Mouse (Mus musculus) neural tube, embryonic 11.5 days (tissue): ENCODE data around the gene Ivl. TPM values are rescaled to one million over a fixed set of nuclear protein-coding genes. Genes with fewer than 3 reads are reported as not detected.

Source experiments
- ATAC-seq: fragments of 200-750 bp; cut with Nextera tagmentation; 2 replicates; pipeline ENCODE4 v1.8.0; 2017; ENCODE audit warnings: moderate number of reproducible peaks, mild to moderate bottlenecking, moderate TSS enrichment, moderate library complexity; ENCODE audit not compliant: insufficient read depth, low FRiP score, low TSS enrichment
- DNase-seq: peaks from one replicate; pipeline ENCODE4 v3.0.0-alpha.2; 2015; ENCODE audit warnings: low spot score
- H3K27ac ChIP-seq: fragments of 300-500 bp; sonication (generic); 2 replicates; pipeline ENCODE4 v1.5.1; 2014; ENCODE audit warnings: low read depth, mild to moderate bottlenecking, low read length
- H3K27me3 ChIP-seq: fragments of 300-500 bp; sonication (generic); 2 replicates; pipeline ENCODE4 v1.6.1; 2014; ENCODE audit warnings: mild to moderate bottlenecking, low read length, mixed read lengths; ENCODE audit not compliant: control insufficient read depth, insufficient read depth
- H3K36me3 ChIP-seq: fragments of 300-500 bp; sonication (generic); 2 replicates; pipeline ENCODE4 v1.6.1; 2014; ENCODE audit warnings: mild to moderate bottlenecking, low read length, moderate library complexity, mixed read lengths; ENCODE audit not compliant: control insufficient read depth, insufficient read depth
- H3K4me1 ChIP-seq: fragments of 300-500 bp; sonication (generic); 2 replicates; pipeline ENCODE4 v1.6.1; 2014; ENCODE audit warnings: low read length, mixed read lengths; ENCODE audit not compliant: control insufficient read depth, insufficient read depth
- H3K4me2 ChIP-seq: fragments of 300-500 bp; sonication (generic); 2 replicates; pipeline ENCODE4 v1.6.1; 2014; ENCODE audit warnings: low read depth, mild to moderate bottlenecking, moderate library complexity
- H3K4me3 ChIP-seq: fragments of 300-500 bp; sonication (generic); 2 replicates; pipeline ENCODE4 v1.5.1; 2014; ENCODE audit warnings: low read depth, low read length
- H3K9ac ChIP-seq: fragments of 300-500 bp; sonication (generic); 2 replicates; pipeline ENCODE4 v1.6.1; 2014; ENCODE audit warnings: mild to moderate bottlenecking, low read length
- H3K9me3 ChIP-seq: fragments of 300-500 bp; sonication (generic); 2 replicates; pipeline ENCODE4 v1.6.1; 2016; ENCODE audit warnings: low read length; ENCODE audit not compliant: control insufficient read depth
- WGBS: fragments of 180-500 bp; shearing (Covaris S2); extraction: QIAGEN DNeasy Blood & Tissue Kit; methylation state at CpG from one replicate; pipeline ENCODE4 v1.1.7; 2014; 5-methylcytosine and 5-hydroxymethylcytosine counted together
- polyA plus RNA-seq: library from polyadenylated mRNA; unstranded; fragments of >200 nt; fragmentation: Nextera tagmentation; extraction: Ambion mirVana; gene quantifications from 2 replicates; pipeline ENCODE4 v1.2.1, GENCODE M21; 2014

The Ivl gene
- polyA plus RNA-seq: not detected in 2 replicates

DNA sequence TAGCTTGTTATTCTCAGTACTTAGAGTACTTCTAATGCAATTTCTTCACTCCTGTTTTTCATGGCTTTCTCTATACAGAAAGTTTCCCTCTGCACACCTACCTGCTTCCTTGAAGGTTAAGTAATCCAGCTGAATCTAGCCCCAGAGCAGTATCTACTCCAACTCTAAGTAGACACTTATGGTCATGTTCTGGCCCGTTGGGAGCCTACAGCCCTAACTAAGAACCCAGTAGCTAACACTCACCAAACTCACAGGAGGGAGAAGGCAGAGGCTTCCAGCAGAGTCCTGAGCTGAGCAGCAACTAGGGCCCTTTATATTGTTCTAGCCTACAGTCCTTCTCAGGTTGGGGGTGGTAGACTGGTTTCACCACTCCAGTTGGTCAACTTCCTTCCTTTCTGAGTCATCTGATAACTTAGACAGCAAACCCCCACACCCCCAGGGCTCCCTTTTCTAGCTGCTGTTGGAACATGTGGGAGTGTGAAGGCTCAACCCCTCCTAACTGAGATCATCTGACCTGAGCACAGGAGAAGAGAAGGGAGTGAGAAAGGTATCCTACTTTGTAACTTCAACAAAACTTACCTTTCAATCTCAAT is at the start of gene Ivl:
Gene Ivl (minus strand): TSS at position 287 of the 593 bp plus-strand sequence.
- Histone ChIP-seq H3K27me3 (no peaks in the 10 kb centered on the region), H3K36me3 (no peaks in the 10 kb centered on the region), H3K4me2 (no peak within 1 kb of the TSS), H3K9ac (no peak within 1 kb of the TSS), H3K4me3 (no peak within 1 kb of the TSS), H3K27ac (no peak within 1 kb of the TSS), H3K4me1 (no peaks in the 10 kb centered on the region), H3K9me3 (no peaks in the 10 kb centered on the region)
- WGBS: 87% methylated on average over 1 of the region's 1 CpGs
- ATAC-seq (no peak), DNase-seq (no peak)

- no peak within 1 kb of the TSS for H3K27ac ChIP-seq
- 87% methylated on average over 2 of the region's 2 CpGs for WGBS
- no peak within 1 kb of the TSS for H3K9ac ChIP-seq
- ATAC-seq (no peak), DNase-seq (no peak)
- no peaks in the 10 kb centered on the region for H3K27me3 ChIP-seq
- H3K9me3 ChIP-seq: no peaks in the 10 kb centered on the region
- H3K4me1 ChIP-seq: no peaks in the 10 kb centered on the region
- H3K36me3 ChIP-seq: no peaks in the 10 kb centered on the region
- no peak within 1 kb of the TSS for H3K4me2 ChIP-seq
- no peak within 1 kb of the TSS for H3K4me3 ChIP-seq
These were observed 48.0 kb upstream of the Ivl start, which contains the start of gene Lce6a for GRCm38 (mm10) chr3:92621560-92621959. Gene Lce6a, minus strand, starts transcription at chr3:92621660.

GRCm38 (mm10) chr3:92609804-92610203 is 36.3 kb upstream of the Ivl start:
- Histone ChIP-seq H3K4me3 (no peak overlapping the region), H3K9me3 (no peaks in the 10 kb centered on the region), H3K9ac (no peak overlapping the region), H3K27me3 (no peaks in the 10 kb centered on the region), H3K4me2 (no peak overlapping the region), H3K27ac (no peak overlapping the region), H3K4me1 (no peaks in the 10 kb centered on the region), H3K36me3 (no peaks in the 10 kb centered on the region)
- DNase-seq: no peak
- 79% methylated on average over 1 of the region's 1 CpGs for WGBS
- no peak for ATAC-seq

- no peak within 1 kb of the TSS for H3K9ac ChIP-seq
- no peaks in the 10 kb centered on the region for H3K36me3 ChIP-seq
- no peaks in the 10 kb centered on the region for H3K9me3 ChIP-seq
- no peaks in the 10 kb centered on the region for H3K4me1 ChIP-seq
- ATAC-seq (no peak), DNase-seq (no peak)
- H3K27ac ChIP-seq: no peak within 1 kb of the TSS
- no peak within 1 kb of the TSS for H3K4me3 ChIP-seq
- H3K4me2 ChIP-seq: no peak within 1 kb of the TSS
- H3K27me3 ChIP-seq: no peaks in the 10 kb centered on the region
These were observed 33.9 kb upstream of the Ivl start, which contains the start of gene 2210017I01Rik for GRCm38 (mm10) chr3:92607392-92607791. Gene 2210017I01Rik, minus strand, starts transcription at chr3:92607492.

DNA sequence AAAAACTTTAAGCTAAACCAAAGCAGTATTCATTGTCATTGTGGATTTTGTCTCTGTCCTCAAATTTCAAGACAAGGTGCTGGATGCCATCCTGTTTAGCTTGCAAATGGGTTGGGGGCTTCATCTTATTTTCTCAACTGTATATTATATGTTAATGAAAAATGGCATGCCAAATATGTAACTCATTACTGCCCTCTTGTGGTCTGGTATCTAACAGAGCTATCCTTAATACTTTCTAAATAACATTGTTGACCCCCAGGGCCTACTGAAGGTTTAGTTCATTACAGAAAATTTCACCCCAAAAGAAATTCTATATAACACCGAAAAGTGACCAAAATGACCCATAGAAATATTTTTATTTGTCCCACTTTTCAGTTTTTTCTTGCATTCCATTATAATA is 28.6 kb upstream of the Ivl start:
- no peak overlapping the region for H3K27ac ChIP-seq
- DNase-seq (no peak), ATAC-seq (no peak)
- no peak overlapping the region for H3K9ac ChIP-seq
- H3K4me2 ChIP-seq: no peak overlapping the region
- no peaks in the 10 kb centered on the region for H3K4me1 ChIP-seq
- no peaks in the 10 kb centered on the region for H3K27me3 ChIP-seq
- H3K9me3 ChIP-seq: 0 out of 2 replicates have a peak, but pooled peaks cover 3% of the 10 kb centered on the region
- no peak overlapping the region for H3K4me3 ChIP-seq
- no peaks in the 10 kb centered on the region for H3K36me3 ChIP-seq
- 40% methylated on average over 1 of the region's 1 CpGs for WGBS

DNA sequence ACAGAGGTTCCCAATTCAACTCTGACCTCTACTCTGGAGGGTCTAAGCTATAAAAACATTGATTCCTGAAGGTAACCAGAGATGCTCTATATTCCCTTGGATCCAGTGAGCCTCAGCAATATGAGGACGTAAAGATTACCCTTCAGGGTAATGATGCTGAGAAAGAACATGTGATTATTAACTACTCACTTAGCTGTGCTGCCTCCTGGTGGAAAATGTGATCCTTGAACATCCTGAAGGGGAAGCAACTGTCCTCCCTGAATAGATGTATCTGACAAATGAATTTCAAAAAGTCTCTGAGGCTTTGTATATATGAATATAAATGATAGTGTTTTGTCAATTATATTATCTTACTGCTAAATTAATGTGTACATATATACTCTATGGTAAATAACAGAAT is 26.9 kb upstream of the Ivl start:
- ATAC-seq (no peak), DNase-seq (no peak)
- WGBS: 35% methylated on average over 1 of the region's 1 CpGs
- H3K9ac ChIP-seq: no peak overlapping the region
- no peak overlapping the region for H3K27ac ChIP-seq
- no peaks in the 10 kb centered on the region for H3K4me1 ChIP-seq
- H3K4me2 ChIP-seq: no peak overlapping the region
- H3K9me3 ChIP-seq: 0 out of 2 replicates have a peak, but pooled peaks cover 3% of the 10 kb centered on the region
- H3K27me3 ChIP-seq: no peaks in the 10 kb centered on the region
- no peaks in the 10 kb centered on the region for H3K36me3 ChIP-seq
- H3K4me3 ChIP-seq: no peak overlapping the region

GRCm38 (mm10) chr3:92599973-92600372 is 26.4 kb upstream of the Ivl start:
- H3K4me2 ChIP-seq: no peak overlapping the region
- no peaks in the 10 kb centered on the region for H3K36me3 ChIP-seq
- H3K9me3 ChIP-seq: 0 out of 2 replicates have a peak, but pooled peaks cover 3% of the 10 kb centered on the region
- H3K27me3 ChIP-seq: no peaks in the 10 kb centered on the region
- no peak overlapping the region for H3K27ac ChIP-seq
- no peak overlapping the region for H3K9ac ChIP-seq
- no peak for DNase-seq
- no peak for ATAC-seq
- no peaks in the 10 kb centered on the region for H3K4me1 ChIP-seq
- no peak overlapping the region for H3K4me3 ChIP-seq

DNA sequence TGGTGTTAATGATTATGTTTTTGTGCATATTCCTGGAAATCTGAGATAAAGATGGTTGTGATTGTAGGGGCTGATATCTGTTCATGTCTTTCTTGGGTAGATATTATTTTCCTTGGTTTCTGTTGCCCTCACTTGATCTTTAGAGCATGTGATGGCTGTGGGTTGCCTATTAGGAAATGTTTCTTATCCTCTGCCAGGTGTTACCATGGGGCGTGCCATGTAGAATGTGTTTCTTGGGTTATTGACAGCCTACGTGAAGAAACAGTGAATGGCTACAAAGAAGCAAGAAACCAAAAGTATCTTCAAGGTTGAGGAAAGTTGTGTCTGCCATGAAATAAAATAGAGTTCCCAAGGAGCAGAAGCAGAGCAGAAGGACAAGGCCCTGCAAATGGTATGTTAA is 24.9 kb upstream of the Ivl start:
- 0 out of 2 replicates have a peak, but pooled peaks cover 3% of the 10 kb centered on the region for H3K9me3 ChIP-seq
- no peak for DNase-seq
- no peak overlapping the region for H3K27ac ChIP-seq
- H3K4me2 ChIP-seq: no peak overlapping the region
- H3K36me3 ChIP-seq: no peaks in the 10 kb centered on the region
- H3K4me1 ChIP-seq: no peaks in the 10 kb centered on the region
- no peaks in the 10 kb centered on the region for H3K27me3 ChIP-seq
- no peak overlapping the region for H3K4me3 ChIP-seq
- 88% methylated on average over 2 of the region's 2 CpGs for WGBS
- no peak overlapping the region for H3K9ac ChIP-seq
- no peak for ATAC-seq

DNA sequence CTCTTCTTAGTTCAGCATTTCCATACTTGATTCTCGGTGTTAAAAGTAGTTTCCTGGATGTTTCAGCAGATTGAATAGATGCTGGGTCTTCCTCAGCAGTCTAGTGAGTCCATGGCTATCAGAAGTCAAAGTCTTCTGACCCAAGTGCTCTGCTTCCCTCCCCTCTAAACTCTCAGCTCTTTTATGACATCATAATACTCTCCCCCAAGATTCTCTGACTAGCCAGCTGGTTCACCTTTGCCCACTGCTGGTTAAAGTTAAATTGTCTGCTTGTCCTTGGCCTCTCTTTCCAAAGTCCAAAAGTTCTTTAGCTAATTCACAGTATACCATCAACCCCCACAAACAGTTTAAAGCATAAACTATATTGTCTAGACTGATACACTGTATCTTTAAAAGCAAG is 15.3 kb upstream of the Ivl start, which contains the start of gene Smcp:
Gene Smcp (minus strand): TSS at position 140 of the 400 bp plus-strand sequence.
- Histone ChIP-seq H3K27ac (no peak within 1 kb of the TSS), H3K36me3 (no peaks in the 10 kb centered on the region), H3K4me2 (no peak within 1 kb of the TSS), H3K4me1 (no peaks in the 10 kb centered on the region), H3K9me3 (no peaks in the 10 kb centered on the region), H3K4me3 (no peak within 1 kb of the TSS), H3K27me3 (no peaks in the 10 kb centered on the region), H3K9ac (no peak within 1 kb of the TSS)
- 69% methylated on average over 1 of the region's 1 CpGs for whole genome bisulfite sequencing
- ATAC-seq: no peak
- no peak for DNase-seq
